Mouse (Mus musculus) adrenal gland, postnatal 10 days (tissue): ENCODE data around the gene Zbtb3. TPM values are rescaled to one million over a fixed set of nuclear protein-coding genes. Genes with fewer than 3 reads are reported as not detected.

Experiments used
- DNase-seq: peaks from one replicate; pipeline ENCODE4 v3.0.0; 2021; ENCODE audit warnings: mixed read lengths
- long read RNA-seq, 2 experiments: library from polyadenylated mRNA; stranded (forward); transcript quantifications; one replicate each; pipeline ENCODE4 v2.0.0; 2021
- total RNA-seq, 2 experiments: library from RNA; stranded (reverse); gene quantifications; 2 replicates each; pipeline ENCODE4 v1.2.3; 2021

Zbtb3 gene
- 1 to 10 TPM; 2.0 to 2.3 TPM for total RNA-seq
- long read RNA-seq, experiment 1: 0 reads
- long read RNA-seq, experiment 2, partial matches to known transcripts: 0 of 2 reads
- long read RNA-seq, experiment 2, other reads (novel, unspliced or antisense): 1 of 2 reads

GRCm38 (mm10) chr19:8802130-8802821 is at the start of gene Zbtb3:
Gene Zbtb3 (plus strand): TSS chr19:8802555.
- peak; percentile 93 for DNase-seq

GRCm38 (mm10) chr19:8755652-8756051 is 46.7 kb upstream of the Zbtb3 start:
- DNase-seq: no peak

GRCm38 (mm10) chr19:8756635-8757387 is 45.5 kb upstream of the Zbtb3 start, which contains the start of gene Nxf1:
Gene Nxf1 (plus strand): TSS chr19:8757073.
- DNase-seq: peak; percentile 98

GRCm38 (mm10) chr19:8757471-8757998 is 44.8 kb upstream of the Zbtb3 start:
- DNase-seq: no peak

GRCm38 (mm10) chr19:8758899-8759298 is 43.5 kb upstream of the Zbtb3 start:
- DNase-seq: no peak

GRCm38 (mm10) chr19:8760757-8761156 is 41.6 kb upstream of the Zbtb3 start:
- DNase-seq: no peak

- no peak for DNase-seq
Measured at GRCm38 (mm10) chr19:8763276-8763675, 39.1 kb upstream of the Zbtb3 start.

GRCm38 (mm10) chr19:8765562-8765961 is 36.8 kb upstream of the Zbtb3 start:
- no peak for DNase-seq

- peak; percentile 90 for DNase-seq
Measured at GRCm38 (mm10) chr19:8770567-8771270, 31.6 kb upstream of the Zbtb3 start, which contains the start of gene Tmem223. Gene Tmem223 (plus strand): TSS chr19:8770996.

GRCm38 (mm10) chr19:8772996-8773395 is 29.4 kb upstream of the Zbtb3 start:
- DNase-seq: no peak

GRCm38 (mm10) chr19:8773409-8773808 is 28.9 kb upstream of the Zbtb3 start:
- no peak for DNase-seq

- peak; percentile 98 for DNase-seq
Measured at GRCm38 (mm10) chr19:8774086-8774835, 28.1 kb upstream of the Zbtb3 start, which contains the start of gene Tmem179b. Gene Tmem179b (minus strand): TSS chr19:8774467.

GRCm38 (mm10) chr19:8774951-8775421 is 27.4 kb upstream of the Zbtb3 start:
- peak; percentile 62 for DNase-seq

GRCm38 (mm10) chr19:8786008-8786781 is 16.2 kb upstream of the Zbtb3 start, which contains the start of gene Taf6l:
Gene Taf6l (minus strand): TSS chr19:8786417.
- peak; percentile 93 for DNase-seq

- DNase-seq: no peak
Measured at GRCm38 (mm10) chr19:8788521-8788920, 13.8 kb upstream of the Zbtb3 start.

GRCm38 (mm10) chr19:8789171-8789570 is 13.2 kb upstream of the Zbtb3 start:
- no peak for DNase-seq

- DNase-seq: no peak
Measured at GRCm38 (mm10) chr19:8790171-8790570, 12.2 kb upstream of the Zbtb3 start.

- peak; percentile 94 for DNase-seq
Measured at GRCm38 (mm10) chr19:8798264-8798946, 4.0 kb upstream of the Zbtb3 start, which contains the start of gene Polr2g. Gene Polr2g (minus strand): TSS chr19:8798577.

GRCm38 (mm10) chr19:8798947-8799315 is 3.4 kb upstream of the Zbtb3 start:
- DNase-seq: no peak
